Mouse (Mus musculus): ENCODE results near the gene Cfap126. TPM values are rescaled to one million over a fixed set of nuclear protein-coding genes. Genes with fewer than 3 reads are reported as not detected.
"Not testable (repeated sequence)": the region's sequence is repeated elsewhere in the genome, so short reads cannot be mapped to it uniquely, and the experiment has no call there.

Cfap126 gene
- total and polyA plus RNA-seq, 3 experiments = 0.76 to 11.9 (median 1.0) TPM

- H3K4me3 ChIP-seq (ENCODE audit: low read depth, low read length); H3K27me3 ChIP-seq (ENCODE audit: insufficient read depth, low read length); DNase-seq (ENCODE audit: low spot score); ATAC-seq (ENCODE audit: extremely low read depth, insufficient number of reproducible peaks, low FRiP score, poor library complexity, severe bottlenecking); H3K36me3 ChIP-seq (replicated peaks); H3K4me1 ChIP-seq (ENCODE audit: insufficient read depth, low read depth, low read length); H3K9me3 ChIP-seq (replicated peaks): not testable (repeated sequence)
Measured at GRCm38 (mm10) chr1:171076176-171076575, 37.5 kb upstream of the Cfap126 start.

DNA sequence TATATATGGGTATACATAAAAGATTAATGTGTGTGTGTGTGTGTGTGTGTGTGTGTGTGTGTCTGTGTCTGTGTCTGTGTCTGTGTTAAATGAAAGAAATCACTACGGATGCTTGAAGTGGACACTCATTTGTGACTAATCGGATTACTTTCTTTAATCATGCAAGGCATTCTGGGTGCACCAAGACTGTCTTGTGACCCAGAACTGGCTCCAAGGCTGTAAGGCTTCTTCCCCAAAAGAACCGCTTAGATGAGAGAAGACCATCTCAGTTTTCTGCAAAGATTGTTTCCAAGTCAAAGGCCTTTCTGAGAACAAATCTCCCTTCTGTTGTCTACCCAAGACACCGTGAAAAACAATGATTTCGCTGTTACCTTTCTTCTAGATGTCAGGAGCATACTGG, 36.5 kb upstream of the Cfap126 start:
- H3K36me3 ChIP-seq (replicated peaks); H3K4me1 ChIP-seq (ENCODE audit: insufficient read depth, low read depth, low read length); H3K4me3 ChIP-seq (ENCODE audit: low read depth, low read length); H3K27me3 ChIP-seq (ENCODE audit: insufficient read depth, low read length); DNase-seq (ENCODE audit: low spot score); H3K9me3 ChIP-seq (replicated peaks); ATAC-seq (ENCODE audit: extremely low read depth, insufficient number of reproducible peaks, low FRiP score, poor library complexity, severe bottlenecking): not testable (repeated sequence)

DNA sequence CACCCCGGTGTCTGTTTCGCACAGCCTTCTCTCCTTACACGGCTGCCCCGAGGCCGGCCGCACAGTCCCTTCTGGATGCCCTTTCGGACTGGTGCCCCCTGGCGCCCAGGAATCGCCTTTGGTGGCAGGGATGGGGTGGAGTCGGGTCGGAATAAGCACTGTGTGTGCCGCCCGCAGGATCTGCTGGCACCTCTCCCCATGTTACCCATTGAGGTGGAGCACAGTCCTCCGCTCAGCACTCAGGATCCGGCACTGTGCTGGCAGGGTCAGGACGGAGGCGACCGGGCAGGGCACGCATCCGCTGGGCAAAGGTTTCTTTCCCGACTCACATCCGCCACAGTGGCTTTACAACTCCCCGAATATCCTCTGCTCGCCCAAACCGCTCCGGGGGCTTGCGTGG, 35.8 kb upstream of the Cfap126 start:
- DNase-seq (ENCODE audit: low spot score); H3K27me3 ChIP-seq (ENCODE audit: insufficient read depth, low read length); H3K4me1 ChIP-seq (ENCODE audit: insufficient read depth, low read depth, low read length); H3K4me3 ChIP-seq (ENCODE audit: low read depth, low read length); H3K9me3 ChIP-seq (replicated peaks); ATAC-seq (ENCODE audit: extremely low read depth, insufficient number of reproducible peaks, low FRiP score, poor library complexity, severe bottlenecking); H3K36me3 ChIP-seq (replicated peaks): not testable (repeated sequence)

- ATAC-seq (ENCODE audit: extremely low read depth, insufficient number of reproducible peaks, low FRiP score, poor library complexity, severe bottlenecking); H3K4me3 ChIP-seq (ENCODE audit: low read depth, low read length); H3K9me3 ChIP-seq (replicated peaks): not testable (repeated sequence)
Measured at GRCm38 (mm10) chr1:171078419-171078818, 35.3 kb upstream of the Cfap126 start.

DNA sequence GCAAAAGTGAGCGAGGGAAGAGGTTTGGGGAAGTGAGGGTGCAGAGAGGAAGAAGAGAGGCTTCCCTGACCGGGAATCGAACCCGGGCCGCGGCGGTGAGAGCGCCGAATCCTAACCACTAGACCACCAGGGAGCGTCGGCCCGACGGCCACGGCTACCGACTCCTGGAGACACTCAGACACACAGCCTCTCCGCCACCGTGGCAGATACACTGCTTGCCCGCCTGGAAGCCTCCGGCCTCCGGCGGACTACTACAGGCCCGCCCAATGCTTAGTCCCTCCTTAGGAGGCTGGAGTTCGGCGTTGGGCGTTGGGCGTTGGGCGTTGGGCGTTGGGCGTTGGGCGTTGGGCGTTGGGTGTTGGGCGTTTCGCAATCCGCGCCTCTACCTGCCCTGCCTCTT, 34.4 kb upstream of the Cfap126 start:
- not testable (repeated sequence) for DNase-seq (ENCODE audit: low spot score); H3K4me3 ChIP-seq (ENCODE audit: low read depth, low read length); ATAC-seq (ENCODE audit: extremely low read depth, insufficient number of reproducible peaks, low FRiP score, poor library complexity, severe bottlenecking); H3K4me1 ChIP-seq (ENCODE audit: insufficient read depth, low read depth, low read length); H3K36me3 ChIP-seq (replicated peaks); H3K27me3 ChIP-seq (ENCODE audit: insufficient read depth, low read length); H3K9me3 ChIP-seq (replicated peaks)

More at GRCm38 (mm10) chr1:171078419-171078818, 35.3 kb upstream of the Cfap126 start:
- H3K36me3 ChIP-seq (replicated peaks); H3K27me3 ChIP-seq (ENCODE audit: insufficient read depth, low read length); H3K4me1 ChIP-seq (ENCODE audit: insufficient read depth, low read depth, low read length); DNase-seq (ENCODE audit: low spot score): not testable (repeated sequence)

DNA sequence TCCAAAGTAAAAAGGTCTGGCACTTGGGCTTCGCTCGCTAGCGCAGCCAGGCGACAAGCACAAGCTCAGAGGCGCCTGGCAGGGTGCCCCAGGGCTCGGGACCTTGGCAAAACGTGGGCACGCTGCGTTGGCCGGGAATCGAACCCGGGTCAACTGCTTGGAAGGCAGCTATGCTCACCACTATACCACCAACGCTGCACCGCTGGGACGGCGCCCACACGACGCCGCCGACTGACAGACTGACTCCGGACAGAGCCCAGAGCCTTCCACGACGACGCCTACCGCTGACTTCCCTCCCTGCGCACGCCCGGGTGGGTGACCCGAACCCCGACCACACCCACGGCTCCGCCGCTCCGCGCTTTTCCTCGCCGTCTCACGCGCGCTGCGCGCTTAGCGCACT, 33.9 kb upstream of the Cfap126 start:
- H3K36me3 ChIP-seq (replicated peaks); H3K4me3 ChIP-seq (ENCODE audit: low read depth, low read length); DNase-seq (ENCODE audit: low spot score); H3K9me3 ChIP-seq (replicated peaks); H3K4me1 ChIP-seq (ENCODE audit: insufficient read depth, low read depth, low read length); H3K27me3 ChIP-seq (ENCODE audit: insufficient read depth, low read length): not testable (repeated sequence)
- peak; percentile 24; the same call in 1 of the 2 replicates for ATAC-seq (ENCODE audit: extremely low read depth, insufficient number of reproducible peaks, low FRiP score, poor library complexity, severe bottlenecking)

GRCm38 (mm10) chr1:171081512-171082231, 32.0 kb upstream of the Cfap126 start:
- not testable (repeated sequence) for H3K27me3 ChIP-seq (ENCODE audit: insufficient read depth, low read length); H3K36me3 ChIP-seq (replicated peaks); H3K4me3 ChIP-seq (ENCODE audit: low read depth, low read length); H3K4me1 ChIP-seq (ENCODE audit: insufficient read depth, low read depth, low read length); DNase-seq (ENCODE audit: low spot score); H3K9me3 ChIP-seq (replicated peaks)
- peak; percentile 37; the same call in 1 of the 2 replicates for ATAC-seq (ENCODE audit: extremely low read depth, insufficient number of reproducible peaks, low FRiP score, poor library complexity, severe bottlenecking)

DNA sequence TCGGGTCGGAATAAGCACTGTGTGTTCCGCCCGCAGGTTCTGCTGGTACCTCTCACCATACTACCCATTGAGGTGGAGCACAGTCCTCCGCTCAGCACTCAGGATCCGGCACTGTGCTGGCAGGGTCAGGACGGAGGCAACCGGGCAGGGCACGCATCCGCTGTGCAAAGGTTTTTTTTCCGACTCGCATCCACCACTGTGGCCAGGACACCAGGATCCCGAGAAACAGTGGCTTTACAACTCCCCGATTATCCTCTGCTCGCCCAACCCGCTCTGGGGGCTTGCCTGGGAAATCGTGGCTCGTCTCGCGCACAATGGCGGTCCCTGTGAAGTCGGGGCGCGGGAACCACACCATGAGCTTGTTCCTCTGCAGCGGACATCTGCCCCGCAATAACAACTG, 28.0 kb upstream of the Cfap126 start:
- H3K4me3 ChIP-seq (ENCODE audit: low read depth, low read length) = no peak overlapping the region

GRCm38 (mm10) chr1:171088237-171088869, 25.4 kb upstream of the Cfap126 start:
- Histone ChIP-seq H3K4me3 (ENCODE audit: low read depth, low read length) (peak overlapping the region; percentile 23; the same call in 1 of the 2 replicates), H3K4me1 (ENCODE audit: insufficient read depth, low read depth, low read length) (peaks cover 18% of the 10 kb centered on the region)
- not testable (repeated sequence) for H3K36me3 ChIP-seq (replicated peaks); ATAC-seq (ENCODE audit: extremely low read depth, insufficient number of reproducible peaks, low FRiP score, poor library complexity, severe bottlenecking); H3K9me3 ChIP-seq (replicated peaks); H3K27me3 ChIP-seq (ENCODE audit: insufficient read depth, low read length); DNase-seq (ENCODE audit: low spot score)

More for the DNA sequence above, 28.0 kb upstream of the Cfap126 start:
- Histone ChIP-seq H3K27me3 (ENCODE audit: insufficient read depth, low read length) (no peaks in the 10 kb centered on the region), H3K9me3 (replicated peaks) (no peaks in the 10 kb centered on the region), H3K36me3 (replicated peaks) (no peaks in the 10 kb centered on the region), H3K4me1 (ENCODE audit: insufficient read depth, low read depth, low read length) (peaks cover 18% of the 10 kb centered on the region)
- DNase-seq (ENCODE audit: low spot score) = no peak
- ATAC-seq (ENCODE audit: extremely low read depth, insufficient number of reproducible peaks, low FRiP score, poor library complexity, severe bottlenecking) = no peak
- TF ChIP-seq POLR2AphosphoS5 (IDR thresholded peaks at IDR 0.05; ENCODE audit: insufficient replicate concordance, low read depth, low read length) (no peak), GATA1 (IDR thresholded peaks at IDR 0.05; ENCODE audit: borderline replicate concordance, low read length) (no peak), GATA2 (IDR thresholded peaks at IDR 0.05; ENCODE audit: borderline replicate concordance, low read depth, low read length) (no peak), TAL1 (conservative IDR thresholded peaks at IDR 0.05; ENCODE audit: low read depth, low read length) (no peak), CTCF (IDR thresholded peaks at IDR 0.05; ENCODE audit: low read depth, low read length) (no peak)

Data from G1E (cell line).